Mouse (Mus musculus) intestine, embryonic 15.5 days (tissue): ENCODE results near the gene Cxcl12. TPM values are rescaled to one million over a fixed set of nuclear protein-coding genes. Genes with fewer than 3 reads are reported as not detected.

Experiments
- ATAC-seq: fragments of 200-750 bp; cut with Nextera tagmentation; 2 replicates; pipeline ENCODE4 v1.8.0; 2017; ENCODE audit warnings: moderate TSS enrichment, moderate library complexity
- H3K27ac ChIP-seq: fragments of 300-500 bp; sonication (generic); 2 replicates; pipeline ENCODE4 v1.5.1; 2015; ENCODE audit warnings: mild to moderate bottlenecking, inconsistent platforms
- H3K27me3 ChIP-seq: fragments of 300-500 bp; sonication (generic); replicated peaks from 2 replicates; pipeline ENCODE4 v1.6.1; 2015; ENCODE audit warnings: inconsistent platforms
- H3K36me3 ChIP-seq: fragments of 300-500 bp; sonication (generic); 2 replicates; pipeline ENCODE4 v1.6.1; 2015; ENCODE audit warnings: inconsistent platforms
- H3K4me1 ChIP-seq: fragments of 300-500 bp; sonication (generic); replicated peaks from 2 replicates; pipeline ENCODE4 v1.6.1; 2015; ENCODE audit warnings: inconsistent platforms
- H3K4me2 ChIP-seq: fragments of 300-500 bp; sonication (generic); replicated peaks from 2 replicates; pipeline ENCODE4 v1.6.1; 2015; ENCODE audit warnings: mild to moderate bottlenecking, inconsistent platforms
- H3K4me3 ChIP-seq: fragments of 300-500 bp; sonication (generic); replicated peaks from 2 replicates; pipeline ENCODE4 v1.5.1; 2015; ENCODE audit warnings: inconsistent platforms
- H3K9ac ChIP-seq: fragments of 300-500 bp; sonication (generic); 2 replicates; pipeline ENCODE4 v1.6.1; 2015; ENCODE audit warnings: inconsistent platforms
- H3K9me3 ChIP-seq: fragments of 300-500 bp; sonication (generic); 2 replicates; pipeline ENCODE4 v1.6.1; 2016; ENCODE audit warnings: inconsistent platforms
- WGBS: fragments of 180-500 bp; shearing (Covaris S2); methylation state at CpG from one replicate; pipeline ENCODE4 v1.1.7; 2015; 5-methylcytosine and 5-hydroxymethylcytosine counted together
- polyA plus RNA-seq: library from polyadenylated mRNA; unstranded; fragments of >200 nt; fragmentation: Nextera tagmentation; extraction: Ambion mirVana; gene quantifications from 2 replicates; pipeline ENCODE4 v1.2.1, GENCODE M21; 2015

Cxcl12 gene
- polyA plus RNA-seq, 1 experiment from 2014 or later: 163 TPM

GRCm38 (mm10) chr6:117206834-117207233 lies 38.5 kb downstream of the Cxcl12 start:
- ATAC-seq: no peak
- H3K9ac ChIP-seq: no peak overlapping the region

GRCm38 (mm10) chr6:117207289-117207688 lies 39.0 kb downstream of the Cxcl12 start:
- WGBS: 93% methylated on average over 1 of the region's 1 CpGs
- no peak for ATAC-seq

More at GRCm38 (mm10) chr6:117206834-117207233, 38.5 kb downstream of the Cxcl12 start:
- no peaks in the 10 kb centered on the region for H3K9me3 ChIP-seq
- H3K36me3 ChIP-seq: no peaks in the 10 kb centered on the region
- peaks cover 5% of the 10 kb centered on the region; the same call in 1 of the 2 replicates for H3K4me1 ChIP-seq
- H3K27me3 ChIP-seq: no peaks in the 10 kb centered on the region
- no peak overlapping the region for H3K4me3 ChIP-seq
- no peak overlapping the region for H3K4me2 ChIP-seq
- H3K27ac ChIP-seq: no peak overlapping the region
- WGBS: 92% methylated on average over 2 of the region's 2 CpGs

GRCm38 (mm10) chr6:117210086-117210485 lies 41.8 kb downstream of the Cxcl12 start:
- Histone ChIP-seq H3K9me3 (no peaks in the 10 kb centered on the region), H3K27me3 (no peaks in the 10 kb centered on the region), H3K36me3 (no peaks in the 10 kb centered on the region), H3K4me3 (no peak overlapping the region), H3K27ac (no peak overlapping the region), H3K9ac (no peak overlapping the region), H3K4me2 (no peak overlapping the region; the same call in 1 of the 2 replicates), H3K4me1 (peaks cover 5% of the 10 kb centered on the region; the same call in 1 of the 2 replicates)
- ATAC-seq: peak; percentile 82
- WGBS: 28% methylated on average over 6 of the region's 6 CpGs

More at GRCm38 (mm10) chr6:117207289-117207688, 39.0 kb downstream of the Cxcl12 start:
- H3K4me2 ChIP-seq: no peak overlapping the region
- H3K9me3 ChIP-seq: no peaks in the 10 kb centered on the region
- no peak overlapping the region for H3K9ac ChIP-seq
- no peak overlapping the region for H3K4me3 ChIP-seq
- H3K27me3 ChIP-seq: no peaks in the 10 kb centered on the region
- H3K27ac ChIP-seq: no peak overlapping the region
- peaks cover 5% of the 10 kb centered on the region; the same call in 1 of the 2 replicates for H3K4me1 ChIP-seq
- H3K36me3 ChIP-seq: no peaks in the 10 kb centered on the region

GRCm38 (mm10) chr6:117210536-117210935 lies 42.2 kb downstream of the Cxcl12 start:
- Histone ChIP-seq H3K4me1 (peaks cover 5% of the 10 kb centered on the region; the same call in 1 of the 2 replicates), H3K9ac (no peak overlapping the region)
- 38% methylated on average over 6 of the region's 6 CpGs for WGBS

GRCm38 (mm10) chr6:117214506-117214905 lies 46.2 kb downstream of the Cxcl12 start:
- H3K27ac ChIP-seq: no peak overlapping the region
- H3K36me3 ChIP-seq: no peaks in the 10 kb centered on the region
- H3K4me1 ChIP-seq: peaks cover 5% of the 10 kb centered on the region; the same call in 1 of the 2 replicates
- no peak for ATAC-seq
- no peak overlapping the region for H3K9ac ChIP-seq
- no peak overlapping the region for H3K4me2 ChIP-seq
- no peaks in the 10 kb centered on the region for H3K9me3 ChIP-seq
- no peaks in the 10 kb centered on the region for H3K27me3 ChIP-seq
- WGBS: 85% methylated on average over 5 of the region's 5 CpGs
- H3K4me3 ChIP-seq: no peak overlapping the region

More at GRCm38 (mm10) chr6:117210536-117210935, 42.2 kb downstream of the Cxcl12 start:
- Histone ChIP-seq H3K9me3 (no peaks in the 10 kb centered on the region), H3K4me3 (no peak overlapping the region), H3K27ac (no peak overlapping the region), H3K27me3 (no peaks in the 10 kb centered on the region), H3K4me2 (no peak overlapping the region), H3K36me3 (no peaks in the 10 kb centered on the region)
- ATAC-seq: peak; percentile 58

- Histone ChIP-seq H3K4me3 (no peak overlapping the region), H3K9me3 (no peaks in the 10 kb centered on the region), H3K27me3 (no peaks in the 10 kb centered on the region), H3K4me2 (no peak overlapping the region), H3K9ac (no peak overlapping the region), H3K27ac (no peak overlapping the region), H3K4me1 (no peaks in the 10 kb centered on the region), H3K36me3 (no peaks in the 10 kb centered on the region)
- 86% methylated on average over 9 of the region's 9 CpGs for WGBS
- ATAC-seq: no peak
Observed at GRCm38 (mm10) chr6:117218442-117219299, 50.3 kb downstream of the Cxcl12 start.

GRCm38 (mm10) chr6:117219300-117219680 lies 51.0 kb downstream of the Cxcl12 start:
- 44% methylated on average over 3 of the region's 3 CpGs for WGBS
- H3K4me2 ChIP-seq: no peak overlapping the region
- H3K9me3 ChIP-seq: no peaks in the 10 kb centered on the region
- H3K4me3 ChIP-seq: no peak overlapping the region
- no peak overlapping the region for H3K27ac ChIP-seq
- H3K9ac ChIP-seq: no peak overlapping the region
- ATAC-seq: no peak
- H3K36me3 ChIP-seq: no peaks in the 10 kb centered on the region
- no peaks in the 10 kb centered on the region for H3K4me1 ChIP-seq
- no peaks in the 10 kb centered on the region for H3K27me3 ChIP-seq

- H3K27ac ChIP-seq: no peak overlapping the region
- ATAC-seq: no peak
Observed at GRCm38 (mm10) chr6:117219911-117220481, 51.7 kb downstream of the Cxcl12 start.

GRCm38 (mm10) chr6:117220831-117221345 lies 52.6 kb downstream of the Cxcl12 start:
- no peak for ATAC-seq
- no peak overlapping the region for H3K4me2 ChIP-seq
- WGBS: 75% methylated on average over 11 of the region's 11 CpGs
- H3K9me3 ChIP-seq: no peaks in the 10 kb centered on the region
- H3K9ac ChIP-seq: no peak overlapping the region
- no peaks in the 10 kb centered on the region for H3K27me3 ChIP-seq
- H3K36me3 ChIP-seq: no peaks in the 10 kb centered on the region
- no peak overlapping the region for H3K27ac ChIP-seq
- no peak overlapping the region for H3K4me3 ChIP-seq
- H3K4me1 ChIP-seq: no peaks in the 10 kb centered on the region

More at GRCm38 (mm10) chr6:117219911-117220481, 51.7 kb downstream of the Cxcl12 start:
- Histone ChIP-seq H3K36me3 (no peaks in the 10 kb centered on the region), H3K4me1 (no peaks in the 10 kb centered on the region), H3K27me3 (no peaks in the 10 kb centered on the region), H3K4me2 (no peak overlapping the region), H3K4me3 (no peak overlapping the region), H3K9ac (no peak overlapping the region), H3K9me3 (no peaks in the 10 kb centered on the region)
- 83% methylated on average over 7 of the region's 7 CpGs for WGBS
